Mouse (Mus musculus) liver, postnatal 0 days (tissue): ENCODE results near the gene Limd1.

ENCODE experiments used
- CTCF ChIP-seq: sonication (generic); IDR thresholded peaks from 2 replicates; pipeline ENCODE4 v1.5.1; 2016; ENCODE audit warnings: antibody characterized with exemption, low read depth
- EP300 ChIP-seq: IDR thresholded peaks from 2 replicates; pipeline ENCODE4 v1.6.1; 2016; ENCODE audit warnings: antibody characterized with exemption, low read depth, mild to moderate bottlenecking

DNA sequence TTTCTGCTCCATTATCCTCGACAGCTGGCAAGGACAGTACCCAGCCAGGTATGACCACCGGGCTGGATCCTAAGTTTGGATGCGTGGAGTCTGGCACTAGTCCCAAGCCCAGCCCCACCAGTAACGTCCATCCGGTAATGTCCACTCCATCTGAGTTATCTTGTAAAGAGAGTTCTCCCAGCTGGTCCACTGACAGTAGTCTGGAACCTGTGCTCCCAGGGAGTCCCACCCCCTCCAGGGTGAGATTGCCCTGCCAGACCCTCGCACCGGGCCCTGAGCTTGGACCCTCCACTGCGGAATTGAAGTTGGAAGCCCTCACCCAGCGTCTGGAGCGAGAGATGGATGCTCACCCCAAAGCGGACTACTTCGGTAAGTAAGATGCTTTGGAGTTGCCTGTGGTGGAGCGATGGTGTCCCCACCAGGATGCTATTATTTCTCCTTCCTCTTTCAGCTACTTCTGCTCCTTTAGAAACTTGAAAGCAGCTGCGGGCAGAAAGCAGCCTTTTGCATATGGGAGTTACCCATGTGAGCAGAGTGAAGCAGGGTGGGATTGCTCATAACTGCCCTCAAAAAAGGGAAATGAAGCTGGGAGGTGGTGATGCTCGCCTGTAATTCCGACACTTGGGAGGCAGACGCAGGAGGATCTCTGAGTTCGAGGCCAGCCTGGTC lies 1.9 kb downstream of the Limd1 start:
- TF ChIP-seq CTCF (no peak), EP300 (no peak)
